Mouse (Mus musculus) kidney, adult 2 months (tissue): ENCODE measurements around the gene Rpl13a. TPM values are rescaled to one million over a fixed set of nuclear protein-coding genes. Genes with fewer than 3 reads are reported as not detected.

ENCODE experiments used
- DNase-seq: peaks from one replicate; pipeline ENCODE4 v3.0.0; 2021
- H3K27ac ChIP-seq: fragments of 200-500 bp; 2 replicates; pipeline ENCODE4 v1.5.1; 2012; ENCODE audit warnings: low read depth, low read length, control low read depth, inconsistent platforms; ENCODE audit not compliant: insufficient read depth
- H3K27me3 ChIP-seq: fragments of 200-500 bp; replicated peaks from 2 replicates; pipeline ENCODE4 v1.6.1; 2012; ENCODE audit warnings: mild to moderate bottlenecking, moderate library complexity, low read length, inconsistent platforms; ENCODE audit not compliant: control insufficient read depth, insufficient read depth
- H3K36me3 ChIP-seq: fragments of 200-500 bp; 2 replicates; pipeline ENCODE4 v1.6.1; 2012; ENCODE audit warnings: mild to moderate bottlenecking, moderate library complexity, low read length, inconsistent platforms; ENCODE audit not compliant: control insufficient read depth, insufficient read depth
- H3K4me1 ChIP-seq: fragments of 200-500 bp; 2 replicates; pipeline ENCODE4 v1.6.1; 2011; ENCODE audit warnings: low read length; ENCODE audit not compliant: control insufficient read depth, insufficient read depth
- H3K4me3 ChIP-seq: fragments of 200-500 bp; 2 replicates; pipeline ENCODE4 v1.5.1; 2011; ENCODE audit warnings: mild to moderate bottlenecking, low read depth, low read length, control low read depth; ENCODE audit not compliant: insufficient read depth
- CTCF ChIP-seq: fragments of 200-500 bp; conservative IDR thresholded peaks from 2 replicates; pipeline ENCODE4 v1.5.1; 2011; ENCODE audit warnings: low read depth, mild to moderate bottlenecking, control low read depth, low read length, moderate library complexity, mixed read lengths; ENCODE audit not compliant: insufficient read depth, insufficient read length
- POLR2A ChIP-seq: fragments of 200-500 bp; IDR thresholded peaks from one replicate; pipeline ENCODE4 v1.6.1; 2011; ENCODE audit warnings: low read depth, low read length, control low read depth
- WGBS: fragments of 180-500 bp; shearing (Covaris S2); methylation state at CpG from one replicate; pipeline ENCODE4 v1.1.7; 2018; 5-methylcytosine and 5-hydroxymethylcytosine counted together
- polyA plus RNA-seq: library from polyadenylated mRNA; depleted of rRNA; stranded (reverse); fragments of >200 nt; gene quantifications from 2 replicates; pipeline ENCODE4 v1.2.3, GENCODE M21; 2012

Rpl13a gene
- polyA plus RNA-seq, 1 experiment: 1,360 TPM

GRCm38 (mm10) chr7:45133446-45134159 lies 5.0 kb upstream of the Rpl13a start:
- Histone ChIP-seq H3K36me3 (no peaks in the 10 kb centered on the region), H3K4me3 (no peak overlapping the region), H3K27ac (no peak overlapping the region), H3K27me3 (no peaks in the 10 kb centered on the region), H3K4me1 (peaks cover 5% of the 10 kb centered on the region; the same call in 1 of the 2 replicates)
- WGBS: 86% methylated on average over 8 of the region's 8 CpGs
- TF ChIP-seq POLR2A (no peak), CTCF (peak; percentile 33; the same call in 1 of the 2 replicates)
- no peak for DNase-seq

GRCm38 (mm10) chr7:45131850-45132249 lies 3.3 kb upstream of the Rpl13a start:
- TF ChIP-seq CTCF (no peak), POLR2A (no peak)
- Histone ChIP-seq H3K27ac (no peak overlapping the region), H3K27me3 (no peaks in the 10 kb centered on the region), H3K4me3 (no peak overlapping the region), H3K36me3 (peaks cover 3% of the 10 kb centered on the region; the same call in 1 of the 2 replicates), H3K4me1 (peaks cover 10% of the 10 kb centered on the region; the same call in 1 of the 2 replicates)
- no peak for DNase-seq
- WGBS: 93% methylated on average over 11 of the region's 11 CpGs

GRCm38 (mm10) chr7:45129776-45130512 lies 1.4 kb upstream of the Rpl13a start:
- DNase-seq: no peak
- no peak overlapping the region for H3K27ac ChIP-seq
- 70% methylated on average over 15 of the region's 15 CpGs for WGBS
- TF ChIP-seq POLR2A: no peak
- TF ChIP-seq CTCF: no peak
- H3K36me3 ChIP-seq: peaks cover 11% of the 10 kb centered on the region; the same call in 1 of the 2 replicates
- H3K4me3 ChIP-seq: no peak overlapping the region
- H3K4me1 ChIP-seq: peaks cover 11% of the 10 kb centered on the region; the same call in 1 of the 2 replicates
- H3K27me3 ChIP-seq: no peaks in the 10 kb centered on the region

GRCm38 (mm10) chr7:45129318-45129717 lies 757 bp upstream of the Rpl13a start:
- no peak for TF ChIP-seq CTCF
- no peak for TF ChIP-seq POLR2A
- Histone ChIP-seq H3K36me3 (peaks cover 11% of the 10 kb centered on the region; the same call in 1 of the 2 replicates), H3K27me3 (no peaks in the 10 kb centered on the region), H3K4me1 (peaks cover 15% of the 10 kb centered on the region; the same call in 1 of the 2 replicates), H3K4me3 (peak overlapping the region; percentile 60), H3K27ac (peak overlapping the region; percentile 79)
- DNase-seq: peak; percentile 65
- 2% methylated on average over 17 of the region's 17 CpGs for WGBS

GRCm38 (mm10) chr7:45127700-45128224 lies 799 bp downstream of the Rpl13a start:
- Histone ChIP-seq H3K4me3 (peak overlapping the region; percentile 77), H3K27ac (no peak overlapping the region), H3K27me3 (no peaks in the 10 kb centered on the region), H3K36me3 (peaks cover 11% of the 10 kb centered on the region; the same call in 1 of the 2 replicates), H3K4me1 (peaks cover 21% of the 10 kb centered on the region)
- under 1% methylated on average over 6 of the region's 6 CpGs for WGBS
- no peak for DNase-seq
- TF ChIP-seq POLR2A (no peak), CTCF (no peak)

GRCm38 (mm10) chr7:45126844-45127699 lies 1.5 kb downstream of the Rpl13a start:
- TF ChIP-seq POLR2A: no peak
- TF ChIP-seq CTCF: no peak
- H3K4me3 ChIP-seq: peak overlapping the region; percentile 77
- no peak for DNase-seq
- H3K4me1 ChIP-seq: peaks cover 23% of the 10 kb centered on the region
- H3K27ac ChIP-seq: no peak overlapping the region
- peaks cover 14% of the 10 kb centered on the region; the same call in 1 of the 2 replicates for H3K36me3 ChIP-seq
- no peaks in the 10 kb centered on the region for H3K27me3 ChIP-seq
- 31% methylated on average over 21 of the region's 21 CpGs for WGBS
